Comparison of ENCODE assay signal across 7 mouse cellular contexts in the genomic region with DNA sequence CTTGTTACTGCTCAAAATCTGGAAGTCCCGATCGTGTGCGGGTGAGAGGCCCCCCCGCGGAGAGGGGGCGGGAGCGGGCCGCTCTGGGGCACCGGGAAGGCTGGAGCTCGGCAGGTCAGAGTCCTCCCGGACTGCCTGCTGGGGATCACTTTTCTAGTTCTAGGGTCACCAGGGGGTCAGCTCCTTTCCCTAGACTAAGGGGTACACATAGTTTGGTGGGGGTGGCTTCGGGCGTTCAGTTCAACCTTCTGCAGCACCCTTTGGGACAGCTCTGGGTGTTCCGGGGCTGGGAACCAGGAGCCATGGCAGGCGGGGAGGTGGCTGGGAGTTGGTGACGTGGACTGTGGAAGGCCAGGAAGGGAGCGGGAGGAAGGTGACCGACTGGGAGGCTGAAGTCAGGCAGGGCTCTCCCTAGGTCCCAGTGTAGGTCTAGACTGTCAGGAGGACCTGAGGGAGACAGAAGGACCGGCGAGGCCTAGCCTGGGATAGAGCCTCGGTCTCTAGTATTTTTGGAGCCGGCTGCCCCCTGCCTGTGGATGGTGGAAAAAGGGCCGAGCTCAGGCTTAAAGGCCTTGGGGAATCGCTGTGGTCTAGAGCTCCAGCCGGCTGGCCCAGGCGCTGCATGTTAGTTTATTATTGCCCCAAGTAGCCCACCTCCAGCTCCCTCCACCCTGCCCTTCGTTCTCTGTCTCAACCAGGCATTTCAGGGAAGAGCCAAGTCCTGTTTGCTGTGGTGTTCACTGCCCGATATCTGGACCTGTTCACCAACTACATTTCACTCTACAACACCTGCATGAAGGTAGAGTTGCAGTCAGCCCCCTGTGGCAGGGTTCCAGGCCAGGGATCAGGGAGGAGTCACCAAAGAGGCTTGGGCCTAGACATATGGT. TPM values are rescaled to one million over a fixed set of nuclear protein-coding genes. Genes with fewer than 3 reads are reported as not detected.
DNase-seq lines count a peak whose midpoint lies in the region; ATAC-seq and TF ChIP-seq lines count a peak whose summit lies in the region.

No protein-coding gene starts in this region.

- H3K9me3 ChIP-seq in hindbrain, embryonic 15.5 days = no peaks in the 10 kb centered on the region
- H3K9me3 ChIP-seq in limb, embryonic 11.5 days (ENCODE audit: control insufficient read depth, low read length) = no peaks in the 10 kb centered on the region
- H3K9me3 ChIP-seq in midbrain, embryonic 11.5 days (ENCODE audit: control insufficient read depth, low read length) = no peaks in the 10 kb centered on the region

- peak overlapping the region; percentile 86 for H3K27ac ChIP-seq in hindbrain, embryonic 15.5 days (replicated peaks)
- peak overlapping the region; percentile 78 for H3K27ac ChIP-seq in limb, embryonic 11.5 days (replicated peaks; ENCODE audit: low read depth, low read length)
- H3K27ac ChIP-seq in midbrain, embryonic 11.5 days (ENCODE audit: low read depth, low read length) = peak overlapping the region; percentile 73
- H3K27ac ChIP-seq in small intestine, adult 2 months (ENCODE audit: insufficient read depth, low read depth, low read length) = peak overlapping the region; percentile 85

- H3K36me3 ChIP-seq in hindbrain, embryonic 15.5 days = peaks cover 34% of the 10 kb centered on the region
- H3K36me3 ChIP-seq in limb, embryonic 11.5 days (ENCODE audit: control insufficient read depth, insufficient read depth, low read length) = peaks cover 8% of the 10 kb centered on the region
- peaks cover 11% of the 10 kb centered on the region for H3K36me3 ChIP-seq in midbrain, embryonic 11.5 days (ENCODE audit: control insufficient read depth, insufficient read depth, low read length)
- peaks cover 34% of the 10 kb centered on the region for H3K36me3 ChIP-seq in small intestine, adult 2 months (ENCODE audit: control insufficient read depth, insufficient read depth, low read length)

- peak overlapping the region; percentile 72 for H3K4me2 ChIP-seq in hindbrain, embryonic 15.5 days
- H3K4me2 ChIP-seq in limb, embryonic 11.5 days (ENCODE audit: low read depth, severe bottlenecking) = peak overlapping the region; percentile 83
- peak overlapping the region; percentile 72 for H3K4me2 ChIP-seq in midbrain, embryonic 11.5 days

- no peaks in the 10 kb centered on the region for H3K27me3 ChIP-seq in hindbrain, embryonic 15.5 days
- H3K27me3 ChIP-seq in limb, embryonic 11.5 days (ENCODE audit: control insufficient read depth, insufficient read depth, low read length) = peaks cover 35% of the 10 kb centered on the region
- H3K27me3 ChIP-seq in midbrain, embryonic 11.5 days (ENCODE audit: control insufficient read depth, insufficient read depth, low read length) = peaks cover 30% of the 10 kb centered on the region
- peaks cover 15% of the 10 kb centered on the region; the same call in 1 of the 2 replicates for H3K27me3 ChIP-seq in small intestine, adult 2 months (ENCODE audit: control insufficient read depth, insufficient read depth, low read length)

- H3K4me1 ChIP-seq in hindbrain, embryonic 15.5 days (replicated peaks) = peaks cover 47% of the 10 kb centered on the region
- H3K4me1 ChIP-seq in limb, embryonic 11.5 days (ENCODE audit: control insufficient read depth, insufficient read depth, low read length) = peaks cover 24% of the 10 kb centered on the region
- peaks cover 25% of the 10 kb centered on the region for H3K4me1 ChIP-seq in midbrain, embryonic 11.5 days (ENCODE audit: control insufficient read depth, insufficient read depth, low read length)
- peaks cover 24% of the 10 kb centered on the region for H3K4me1 ChIP-seq in small intestine, adult 2 months (ENCODE audit: control insufficient read depth, insufficient read depth, insufficient read length, low read length)

- peak; percentile 36; the same call in 1 of the 2 replicates for ATAC-seq in hindbrain, embryonic 15.5 days (ENCODE audit: low FRiP score, low read depth)
- peak; percentile 28; the same call in 1 of the 2 replicates for ATAC-seq in limb, embryonic 11.5 days (ENCODE audit: insufficient number of reproducible peaks, low FRiP score, low TSS enrichment, low read depth)
- peak; percentile 57 for ATAC-seq in midbrain, embryonic 11.5 days (ENCODE audit: low FRiP score)

- DNase-seq in adipocyte (ENCODE audit: low spot score) = peak; percentile 50
- DNase-seq in cerebellum, adult 9-11 months = peak; percentile 68
- DNase-seq in frontal cortex, postnatal 36 days (ENCODE audit: low spot score in 2 of 2) = peak; percentile 54 to 61
- peak; percentile 72 for DNase-seq in limb, embryonic 11.5 days (ENCODE audit: low spot score)
- DNase-seq in midbrain, embryonic 11.5 days (ENCODE audit: low spot score, missing footprints) = peak; percentile 97

- H3K4me3 ChIP-seq in hindbrain, embryonic 15.5 days = peak overlapping the region; percentile 84
- peak overlapping the region; percentile 76 for H3K4me3 ChIP-seq in limb, embryonic 11.5 days (ENCODE audit: low read depth, low read length)
- peak overlapping the region; percentile 81 for H3K4me3 ChIP-seq in midbrain, embryonic 11.5 days (ENCODE audit: low read depth, low read length)
- peak overlapping the region; percentile 86 for H3K4me3 ChIP-seq in small intestine, adult 2 months (ENCODE audit: low read depth, low read length)

- no peak for TF ChIP-seq POLR2A in small intestine, adult 2 months (IDR thresholded peaks at IDR 0.05; ENCODE audit: low read depth, low read length)

- WGBS in hindbrain, embryonic 15.5 days = 3% methylated on average over 28 of the region's 28 CpGs
- WGBS in limb, embryonic 11.5 days = 4% methylated on average over 28 of the region's 28 CpGs
- WGBS in midbrain, embryonic 11.5 days = 5% methylated on average over 28 of the region's 28 CpGs
- WGBS in small intestine, adult 2 months = 1% methylated on average over 28 of the region's 28 CpGs

- TF ChIP-seq CTCF in small intestine, adult 2 months (IDR thresholded peaks at IDR 0.05; ENCODE audit: extremely low read depth, insufficient read length, insufficient replicate concordance, low read depth, low read length) = peak; percentile 42; the same call in 1 of the 2 replicates

- peak overlapping the region; percentile 95 for H3K9ac ChIP-seq in hindbrain, embryonic 15.5 days
- H3K9ac ChIP-seq in limb, embryonic 11.5 days (ENCODE audit: low read length) = peak overlapping the region; percentile 85
- H3K9ac ChIP-seq in midbrain, embryonic 11.5 days (ENCODE audit: low read length) = peak overlapping the region; percentile 81

RNA-seq across cellular contexts. Expression of gene Kdelr1, which starts 0.7 kb away (rescaled TPM):
- polyA plus RNA-seq in hindbrain, embryonic 15.5 days (2015; fragmentation: Nextera tagmentation; extraction: Ambion mirVana) = 56.4 and 61.0 TPM in 2 replicates
- 72.7 and 97.1 TPM in 2 replicates for polyA plus RNA-seq in limb, embryonic 11.5 days (2014; fragmentation: Nextera tagmentation; extraction: Ambion mirVana)
- 76.7 and 84.0 TPM in 2 replicates for polyA plus RNA-seq in midbrain, embryonic 11.5 days (2014; fragmentation: Nextera tagmentation; extraction: Ambion mirVana)
- polyA plus RNA-seq in small intestine, adult 2 months (2012; rRNA removed) = 178 and 333 TPM in 2 replicates

RNA-seq across cellular contexts. Expression of gene Grin2d, which starts 4.9 kb away (rescaled TPM):
- polyA plus RNA-seq in hindbrain, embryonic 15.5 days (2015; fragmentation: Nextera tagmentation; extraction: Ambion mirVana) = 3.4 and 4.3 TPM in 2 replicates
- 0.07 TPM in 1 of 2 replicates, not detected in the other for polyA plus RNA-seq in limb, embryonic 11.5 days (2014; fragmentation: Nextera tagmentation; extraction: Ambion mirVana)
- 0.14 and 0.17 TPM in 2 replicates for polyA plus RNA-seq in midbrain, embryonic 11.5 days (2014; fragmentation: Nextera tagmentation; extraction: Ambion mirVana)
- polyA plus RNA-seq in small intestine, adult 2 months (2012; rRNA removed) = 5.5 and 10.4 TPM in 2 replicates

RNA-seq across cellular contexts. Expression of gene Syngr4, which starts 23.2 kb away (rescaled TPM):
- 0.34 TPM in 1 of 2 replicates, not detected in the other for polyA plus RNA-seq in hindbrain, embryonic 15.5 days (2015; fragmentation: Nextera tagmentation; extraction: Ambion mirVana)
- polyA plus RNA-seq in limb, embryonic 11.5 days (2014; fragmentation: Nextera tagmentation; extraction: Ambion mirVana) = 1.0 and 1.8 TPM in 2 replicates
- polyA plus RNA-seq in midbrain, embryonic 11.5 days (2014; fragmentation: Nextera tagmentation; extraction: Ambion mirVana) = 0.63 and 1.3 TPM in 2 replicates
- 0.41 TPM in 1 of 2 replicates, not detected in the other for polyA plus RNA-seq in small intestine, adult 2 months (2012; rRNA removed)

RNA-seq across cellular contexts. Expression of gene Tmem143, which starts 23.4 kb away (rescaled TPM):
- 6.7 and 8.5 TPM in 2 replicates for polyA plus RNA-seq in hindbrain, embryonic 15.5 days (2015; fragmentation: Nextera tagmentation; extraction: Ambion mirVana)
- polyA plus RNA-seq in limb, embryonic 11.5 days (2014; fragmentation: Nextera tagmentation; extraction: Ambion mirVana) = 3.6 and 4.3 TPM in 2 replicates
- polyA plus RNA-seq in midbrain, embryonic 11.5 days (2014; fragmentation: Nextera tagmentation; extraction: Ambion mirVana) = 3.0 and 3.2 TPM in 2 replicates
- 30.9 and 46.4 TPM in 2 replicates for polyA plus RNA-seq in small intestine, adult 2 months (2012; rRNA removed)

RNA-seq across cellular contexts. Expression of gene Grwd1, which starts 42.6 kb away (rescaled TPM):
- polyA plus RNA-seq in hindbrain, embryonic 15.5 days (2015; fragmentation: Nextera tagmentation; extraction: Ambion mirVana) = 41.8 and 43.1 TPM in 2 replicates
- polyA plus RNA-seq in limb, embryonic 11.5 days (2014; fragmentation: Nextera tagmentation; extraction: Ambion mirVana) = 90.6 and 94.3 TPM in 2 replicates
- 64.0 and 67.9 TPM in 2 replicates for polyA plus RNA-seq in midbrain, embryonic 11.5 days (2014; fragmentation: Nextera tagmentation; extraction: Ambion mirVana)
- 8.5 and 10.1 TPM in 2 replicates for polyA plus RNA-seq in small intestine, adult 2 months (2012; rRNA removed)

Comparison
In these comparisons a context has a peak if more than half of its experiments do, and no peak if none do; other contexts are left out.
1. Peak in every context shown above with its lines: DNase-seq, ATAC-seq, H3K4me3 ChIP-seq and H3K27ac ChIP-seq.